Mouse (Mus musculus): Measurements from ENCODE around the gene Cnnm1. TPM values are rescaled to one million over a fixed set of nuclear protein-coding genes. Genes with fewer than 3 reads are reported as not detected.
A peak's percentile ranks its signal among the peaks of the same experiment; 100 is the strongest.

Cnnm1 gene
- polyA plus RNA-seq, 1 experiment, result 6.0 TPM

- WGBS, result 75% methylated on average over 5 of the region's 5 CpGs
- Histone ChIP-seq H3K27me3 (replicated peaks; ENCODE audit: control insufficient read depth, insufficient read depth, low read length) (no peaks in the 10 kb centered on the region), H3K4me1 (ENCODE audit: control insufficient read depth, insufficient read depth, low read length) (no peaks in the 10 kb centered on the region; the same call in 1 of the 2 replicates), H3K4me3 (ENCODE audit: insufficient read depth, low read depth, low read length) (no peak overlapping the region), H3K36me3 (ENCODE audit: control insufficient read depth, insufficient read depth, low read length) (no peaks in the 10 kb centered on the region), H3K27ac (ENCODE audit: insufficient read depth, low read depth, low read length) (no peak overlapping the region)
- no peak for TF ChIP-seq POLR2A (IDR thresholded peaks at IDR 0.05; ENCODE audit: low read depth, low read length)
- no peak for TF ChIP-seq CTCF (conservative IDR thresholded peaks at IDR 0.05; ENCODE audit: insufficient read depth, insufficient read length, low read depth, low read length)
- peak; percentile 10 for DNase-seq
Measured at GRCm38 (mm10) chr19:43452176-43452575, 11.9 kb downstream of the Cnnm1 start.

- H3K27ac ChIP-seq (ENCODE audit: insufficient read depth, low read depth, low read length), result no peak overlapping the region
Measured at GRCm38 (mm10) chr19:43453025-43453424, 12.8 kb downstream of the Cnnm1 start.

GRCm38 (mm10) chr19:43459948-43460347 is 19.7 kb downstream of the Cnnm1 start:
- Histone ChIP-seq H3K36me3 (ENCODE audit: control insufficient read depth, insufficient read depth, low read length) (no peaks in the 10 kb centered on the region), H3K27ac (ENCODE audit: insufficient read depth, low read depth, low read length) (no peak overlapping the region), H3K4me1 (ENCODE audit: control insufficient read depth, insufficient read depth, low read length) (peaks cover 14% of the 10 kb centered on the region; the same call in 1 of the 2 replicates), H3K4me3 (ENCODE audit: insufficient read depth, low read depth, low read length) (no peak overlapping the region), H3K27me3 (replicated peaks; ENCODE audit: control insufficient read depth, insufficient read depth, low read length) (no peaks in the 10 kb centered on the region)
- no peak for DNase-seq
- TF ChIP-seq POLR2A (IDR thresholded peaks at IDR 0.05; ENCODE audit: low read depth, low read length) (no peak), CTCF (conservative IDR thresholded peaks at IDR 0.05; ENCODE audit: insufficient read depth, insufficient read length, low read depth, low read length) (no peak)
- WGBS, result 68% methylated on average over 4 of the region's 4 CpGs

More at GRCm38 (mm10) chr19:43453025-43453424, 12.8 kb downstream of the Cnnm1 start:
- H3K4me1 ChIP-seq (ENCODE audit: control insufficient read depth, insufficient read depth, low read length), result peaks cover 4% of the 10 kb centered on the region; the same call in 1 of the 2 replicates
- 89% methylated on average over 4 of the region's 4 CpGs for WGBS
- no peak for DNase-seq
- H3K27me3 ChIP-seq (replicated peaks; ENCODE audit: control insufficient read depth, insufficient read depth, low read length), result no peaks in the 10 kb centered on the region
- H3K4me3 ChIP-seq (ENCODE audit: insufficient read depth, low read depth, low read length), result no peak overlapping the region
- TF ChIP-seq CTCF (conservative IDR thresholded peaks at IDR 0.05; ENCODE audit: insufficient read depth, insufficient read length, low read depth, low read length) (no peak), POLR2A (IDR thresholded peaks at IDR 0.05; ENCODE audit: low read depth, low read length) (no peak)
- no peaks in the 10 kb centered on the region for H3K36me3 ChIP-seq (ENCODE audit: control insufficient read depth, insufficient read depth, low read length)

- 91% methylated on average over 12 of the region's 12 CpGs for WGBS
- Histone ChIP-seq H3K27me3 (replicated peaks; ENCODE audit: control insufficient read depth, insufficient read depth, low read length) (no peaks in the 10 kb centered on the region), H3K4me1 (ENCODE audit: control insufficient read depth, insufficient read depth, low read length) (peaks cover 14% of the 10 kb centered on the region; the same call in 1 of the 2 replicates), H3K27ac (ENCODE audit: insufficient read depth, low read depth, low read length) (no peak overlapping the region), H3K4me3 (ENCODE audit: insufficient read depth, low read depth, low read length) (no peak overlapping the region), H3K36me3 (ENCODE audit: control insufficient read depth, insufficient read depth, low read length) (no peaks in the 10 kb centered on the region)
- TF ChIP-seq CTCF (conservative IDR thresholded peaks at IDR 0.05; ENCODE audit: insufficient read depth, insufficient read length, low read depth, low read length) (no peak), POLR2A (IDR thresholded peaks at IDR 0.05; ENCODE audit: low read depth, low read length) (no peak)
- DNase-seq, result no peak
Measured at GRCm38 (mm10) chr19:43460481-43460880, 20.2 kb downstream of the Cnnm1 start.

GRCm38 (mm10) chr19:43462141-43462540 is 21.9 kb downstream of the Cnnm1 start:
- H3K36me3 ChIP-seq (ENCODE audit: control insufficient read depth, insufficient read depth, low read length), result no peaks in the 10 kb centered on the region
- H3K27ac ChIP-seq (ENCODE audit: insufficient read depth, low read depth, low read length), result no peak overlapping the region
- 89% methylated on average over 3 of the region's 3 CpGs for WGBS
- H3K4me3 ChIP-seq (ENCODE audit: insufficient read depth, low read depth, low read length), result no peak overlapping the region
- H3K27me3 ChIP-seq (replicated peaks; ENCODE audit: control insufficient read depth, insufficient read depth, low read length), result no peaks in the 10 kb centered on the region
- no peak for TF ChIP-seq CTCF (conservative IDR thresholded peaks at IDR 0.05; ENCODE audit: insufficient read depth, insufficient read length, low read depth, low read length)
- TF ChIP-seq POLR2A (IDR thresholded peaks at IDR 0.05; ENCODE audit: low read depth, low read length), result no peak
- no peak for DNase-seq
- H3K4me1 ChIP-seq (ENCODE audit: control insufficient read depth, insufficient read depth, low read length), result peaks cover 14% of the 10 kb centered on the region; the same call in 1 of the 2 replicates

- WGBS, result 43% methylated on average over 7 of the region's 7 CpGs
- H3K27ac ChIP-seq (ENCODE audit: insufficient read depth, low read depth, low read length), result peak overlapping the region; percentile 99
- H3K4me1 ChIP-seq (ENCODE audit: control insufficient read depth, insufficient read depth, low read length), result peaks cover 10% of the 10 kb centered on the region; the same call in 1 of the 2 replicates
- no peaks in the 10 kb centered on the region for H3K36me3 ChIP-seq (ENCODE audit: control insufficient read depth, insufficient read depth, low read length)
- no peak overlapping the region for H3K4me3 ChIP-seq (ENCODE audit: insufficient read depth, low read depth, low read length)
- H3K27me3 ChIP-seq (replicated peaks; ENCODE audit: control insufficient read depth, insufficient read depth, low read length), result no peaks in the 10 kb centered on the region
- DNase-seq, result peak; percentile 93
- no peak for TF ChIP-seq CTCF (conservative IDR thresholded peaks at IDR 0.05; ENCODE audit: insufficient read depth, insufficient read length, low read depth, low read length)
- no peak for TF ChIP-seq POLR2A (IDR thresholded peaks at IDR 0.05; ENCODE audit: low read depth, low read length)
Measured at GRCm38 (mm10) chr19:43463546-43464293, 23.5 kb downstream of the Cnnm1 start.

- Histone ChIP-seq H3K27ac (ENCODE audit: insufficient read depth, low read depth, low read length) (peak overlapping the region; percentile 99), H3K4me3 (ENCODE audit: insufficient read depth, low read depth, low read length) (no peak overlapping the region), H3K4me1 (ENCODE audit: control insufficient read depth, insufficient read depth, low read length) (peaks cover 10% of the 10 kb centered on the region; the same call in 1 of the 2 replicates), H3K27me3 (replicated peaks; ENCODE audit: control insufficient read depth, insufficient read depth, low read length) (no peaks in the 10 kb centered on the region), H3K36me3 (ENCODE audit: control insufficient read depth, insufficient read depth, low read length) (no peaks in the 10 kb centered on the region)
- WGBS, result 27% methylated on average over 3 of the region's 3 CpGs
- DNase-seq, result peak; percentile 45
- no peak for TF ChIP-seq CTCF (conservative IDR thresholded peaks at IDR 0.05; ENCODE audit: insufficient read depth, insufficient read length, low read depth, low read length)
- no peak for TF ChIP-seq POLR2A (IDR thresholded peaks at IDR 0.05; ENCODE audit: low read depth, low read length)
Measured at GRCm38 (mm10) chr19:43464294-43464687, 24.1 kb downstream of the Cnnm1 start.

Measured in kidney, adult 2 months (tissue).